Mouse (Mus musculus): Measurements from ENCODE around the gene Mboat7. TPM values are rescaled to one million over a fixed set of nuclear protein-coding genes. Genes with fewer than 3 reads are reported as not detected.
"Not testable (repeated sequence)": the region's sequence is repeated elsewhere in the genome, so short reads cannot be mapped to it uniquely, and the experiment has no call there.

The Mboat7 gene
- polyA plus RNA-seq, 1 experiment from 2014 or later = 37.8 TPM

DNA sequence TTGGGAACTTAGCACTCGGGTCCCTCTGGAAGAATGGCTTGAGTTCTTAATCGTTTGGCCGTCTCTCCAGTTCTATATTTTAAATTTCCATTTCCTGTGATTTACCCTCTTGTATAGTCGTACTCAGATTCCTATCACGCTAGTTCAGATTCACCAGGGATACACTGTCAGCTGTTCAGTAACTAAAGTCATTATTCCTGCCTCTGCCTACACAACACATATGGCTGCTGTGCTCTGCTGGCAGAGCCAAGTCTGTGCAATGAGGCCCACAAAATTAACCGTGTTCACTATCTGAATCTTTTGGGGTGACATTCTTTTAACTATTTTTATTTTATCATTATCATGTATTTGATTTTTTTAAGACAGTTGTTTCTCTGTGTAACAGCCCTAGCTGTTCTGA is 5.1 kb upstream of the Mboat7 start:
- 93% methylated on average over 6 of the region's 6 CpGs for WGBS
- no peak overlapping the region for H3K9ac ChIP-seq (ENCODE audit: low read length)
- no peaks in the 10 kb centered on the region for H3K9me3 ChIP-seq (replicated peaks; ENCODE audit: control insufficient read depth, low read length)
- ATAC-seq (replicated peaks; ENCODE audit: extremely low read depth, insufficient read depth, low FRiP score) = no peak
- no peaks in the 10 kb centered on the region for H3K27me3 ChIP-seq (ENCODE audit: control insufficient read depth, insufficient read depth, low read length)
- no peak overlapping the region for H3K4me3 ChIP-seq (ENCODE audit: low read length)
- peaks cover 44% of the 10 kb centered on the region for H3K36me3 ChIP-seq (ENCODE audit: control insufficient read depth, insufficient read depth)
- H3K27ac ChIP-seq (ENCODE audit: low read length) = no peak overlapping the region
- no peak overlapping the region for H3K4me2 ChIP-seq (ENCODE audit: low read depth, low read length)
- H3K4me1 ChIP-seq (ENCODE audit: control insufficient read depth, insufficient read depth, low read length) = 0 out of 2 replicates have a peak, but pooled peaks cover 5% of the 10 kb centered on the region

DNA sequence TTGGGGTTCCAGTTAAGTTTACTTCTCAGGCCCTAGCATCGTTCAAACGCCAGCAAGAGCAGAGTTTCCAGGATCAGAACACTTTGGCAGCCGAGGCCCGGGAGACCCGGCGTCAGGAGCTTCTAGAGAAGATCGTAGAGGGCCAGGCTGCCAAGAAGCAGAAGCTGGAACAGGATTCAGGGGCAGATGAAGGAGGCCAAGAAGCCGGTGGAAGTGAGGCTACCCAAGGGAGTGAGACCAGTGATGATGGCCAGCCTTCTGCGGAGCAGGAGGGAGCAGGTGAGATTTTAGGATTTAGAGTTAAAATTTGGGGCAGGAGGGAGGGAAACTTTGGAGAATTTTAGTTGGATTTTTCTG is 1.6 kb upstream of the Mboat7 start:
- Histone ChIP-seq H3K4me2 (ENCODE audit: low read depth, low read length) (peak overlapping the region; percentile 70), H3K4me1 (ENCODE audit: control insufficient read depth, insufficient read depth, low read length) (peaks cover 11% of the 10 kb centered on the region), H3K4me3 (ENCODE audit: low read length) (peak overlapping the region; percentile 83), H3K9ac (ENCODE audit: low read length) (peak overlapping the region; percentile 90), H3K36me3 (ENCODE audit: control insufficient read depth, insufficient read depth) (peaks cover 30% of the 10 kb centered on the region), H3K27ac (ENCODE audit: low read length) (peak overlapping the region; percentile 92)
- H3K27me3 ChIP-seq (ENCODE audit: control insufficient read depth, insufficient read depth, low read length); ATAC-seq (replicated peaks; ENCODE audit: extremely low read depth, insufficient read depth, low FRiP score); H3K9me3 ChIP-seq (replicated peaks; ENCODE audit: control insufficient read depth, low read length): not testable (repeated sequence)
- 5% methylated on average over 9 of the region's 9 CpGs for WGBS

DNA sequence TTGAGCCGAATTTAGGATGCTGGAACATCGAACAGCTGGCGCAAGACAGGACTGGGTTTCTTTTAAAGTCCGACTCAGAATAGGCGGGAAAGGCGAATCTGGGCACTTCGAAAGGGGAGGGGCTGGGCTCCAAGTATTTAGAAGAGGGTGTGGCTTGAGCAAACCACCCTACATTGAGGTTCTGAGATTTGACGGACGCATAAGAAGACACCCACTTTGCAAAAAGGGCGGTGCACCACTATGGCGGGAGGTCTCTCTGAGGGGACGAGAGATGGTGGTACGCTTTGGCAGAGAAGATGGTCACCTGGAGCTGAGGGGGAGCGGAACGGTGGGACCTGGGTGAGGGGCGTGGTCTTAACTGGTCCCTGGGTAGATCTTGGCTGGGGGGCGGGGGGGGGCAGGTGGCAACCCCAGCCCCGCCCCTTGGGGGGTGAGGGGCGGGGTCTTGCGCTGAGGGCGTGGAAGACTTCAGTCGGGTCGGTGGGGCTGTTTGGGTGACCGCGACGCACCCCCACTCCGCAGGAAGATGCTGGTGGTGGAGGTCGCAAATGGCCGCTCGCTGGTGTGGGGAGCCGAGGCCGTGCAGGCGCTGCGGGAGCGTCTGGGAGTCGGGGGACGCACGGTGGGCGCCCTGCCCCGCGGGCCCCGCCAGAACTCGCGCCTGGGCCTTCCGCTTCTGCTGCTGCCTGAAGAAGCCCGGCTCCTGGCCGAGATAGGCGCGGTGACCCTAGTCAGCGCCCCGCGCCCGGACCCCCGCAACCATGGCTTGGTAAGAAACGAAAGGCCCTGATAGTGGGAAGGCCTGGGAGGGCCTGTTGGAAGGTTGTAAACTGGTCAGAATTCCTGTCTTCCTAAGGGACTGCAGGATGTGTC is 989 bp upstream of the Mboat7 start:
- no peaks in the 10 kb centered on the region for H3K9me3 ChIP-seq (replicated peaks; ENCODE audit: control insufficient read depth, low read length)
- ATAC-seq (replicated peaks; ENCODE audit: extremely low read depth, insufficient read depth, low FRiP score) = peak; percentile 50
- peaks cover 11% of the 10 kb centered on the region for H3K4me1 ChIP-seq (ENCODE audit: control insufficient read depth, insufficient read depth, low read length)
- peaks cover 29% of the 10 kb centered on the region for H3K36me3 ChIP-seq (ENCODE audit: control insufficient read depth, insufficient read depth)
- peak overlapping the region; percentile 92 for H3K27ac ChIP-seq (ENCODE audit: low read length)
- H3K9ac ChIP-seq (ENCODE audit: low read length) = peak overlapping the region; percentile 90
- H3K27me3 ChIP-seq (ENCODE audit: control insufficient read depth, insufficient read depth, low read length) = no peaks in the 10 kb centered on the region
- peak overlapping the region; percentile 83 for H3K4me3 ChIP-seq (ENCODE audit: low read length)
- peak overlapping the region; percentile 70 for H3K4me2 ChIP-seq (ENCODE audit: low read depth, low read length)
- WGBS = under 1% methylated on average over 53 of the region's 55 CpGs

DNA sequence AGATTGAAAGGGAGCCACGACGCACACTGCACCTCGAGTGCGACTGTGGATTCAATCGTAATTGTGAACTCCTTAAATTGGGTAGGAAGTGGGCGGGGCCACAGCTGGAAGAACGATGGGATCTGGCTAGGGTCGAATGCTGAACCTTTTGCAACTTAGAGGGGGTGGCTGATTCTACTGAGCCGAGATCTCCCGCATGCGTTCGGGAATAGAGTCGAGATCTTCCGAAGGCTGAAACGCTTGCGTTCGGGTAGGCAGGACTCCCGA is 419 bp upstream of the Mboat7 start:
- H3K36me3 ChIP-seq (ENCODE audit: control insufficient read depth, insufficient read depth) = peaks cover 23% of the 10 kb centered on the region
- ATAC-seq (replicated peaks; ENCODE audit: extremely low read depth, insufficient read depth, low FRiP score) = no peak
- H3K4me2 ChIP-seq (ENCODE audit: low read depth, low read length) = peak overlapping the region; percentile 70
- peak overlapping the region; percentile 92 for H3K27ac ChIP-seq (ENCODE audit: low read length)
- no peaks in the 10 kb centered on the region for H3K27me3 ChIP-seq (ENCODE audit: control insufficient read depth, insufficient read depth, low read length)
- peaks cover 11% of the 10 kb centered on the region for H3K4me1 ChIP-seq (ENCODE audit: control insufficient read depth, insufficient read depth, low read length)
- under 1% methylated on average over 18 of the region's 18 CpGs for WGBS
- peak overlapping the region; percentile 90 for H3K9ac ChIP-seq (ENCODE audit: low read length)
- H3K9me3 ChIP-seq (replicated peaks; ENCODE audit: control insufficient read depth, low read length) = no peaks in the 10 kb centered on the region
- peak overlapping the region; percentile 83 for H3K4me3 ChIP-seq (ENCODE audit: low read length)

DNA sequence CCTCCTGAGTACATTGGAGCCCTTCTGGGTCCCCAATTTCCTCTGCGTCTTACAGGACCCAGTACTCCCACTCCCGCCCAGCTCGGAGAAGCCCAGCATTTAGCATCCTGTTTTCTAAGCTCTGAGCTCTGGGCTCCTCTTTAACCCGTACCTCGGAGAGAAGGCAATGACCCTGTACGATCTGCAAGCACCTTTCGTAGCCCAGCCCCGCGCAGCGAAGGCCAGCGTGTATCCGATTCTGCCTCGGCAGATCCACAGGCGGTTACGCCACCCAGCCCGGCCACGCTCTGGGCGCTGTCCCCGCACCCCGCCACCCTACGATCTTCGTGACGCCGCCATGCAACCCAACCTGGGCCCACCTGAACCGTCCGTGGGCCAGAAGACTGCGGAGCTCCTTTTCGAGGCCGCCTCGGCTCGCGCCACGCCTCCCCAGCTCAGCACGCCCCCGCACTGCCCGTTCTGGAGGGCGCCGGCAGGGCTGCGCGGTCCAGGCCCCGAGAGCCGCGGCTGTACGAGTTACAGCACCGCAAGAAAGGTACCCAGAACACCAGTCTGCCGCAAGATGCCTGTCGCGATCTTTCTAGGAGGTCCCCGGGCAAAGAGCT is 839 bp downstream of the Mboat7 start, which contains the start of gene Tsen34:
TSS of gene Tsen34 (plus strand) at position 482 of the 605 bp plus-strand sequence.
- Histone ChIP-seq H3K4me2 (ENCODE audit: low read depth, low read length) (peak within 1 kb of the TSS; percentile 70), H3K27me3 (ENCODE audit: control insufficient read depth, insufficient read depth, low read length) (no peaks in the 10 kb centered on the region), H3K4me1 (ENCODE audit: control insufficient read depth, insufficient read depth, low read length) (peaks cover 11% of the 10 kb centered on the region), H3K36me3 (ENCODE audit: control insufficient read depth, insufficient read depth) (peaks cover 14% of the 10 kb centered on the region), H3K9ac (ENCODE audit: low read length) (peak within 1 kb of the TSS; percentile 90), H3K27ac (ENCODE audit: low read length) (peak within 1 kb of the TSS; percentile 92), H3K4me3 (ENCODE audit: low read length) (peak within 1 kb of the TSS; percentile 83), H3K9me3 (replicated peaks; ENCODE audit: control insufficient read depth, low read length) (no peaks in the 10 kb centered on the region)
- ATAC-seq (replicated peaks; ENCODE audit: extremely low read depth, insufficient read depth, low FRiP score) = no peak
- WGBS = under 1% methylated on average over 49 of the region's 49 CpGs

DNA sequence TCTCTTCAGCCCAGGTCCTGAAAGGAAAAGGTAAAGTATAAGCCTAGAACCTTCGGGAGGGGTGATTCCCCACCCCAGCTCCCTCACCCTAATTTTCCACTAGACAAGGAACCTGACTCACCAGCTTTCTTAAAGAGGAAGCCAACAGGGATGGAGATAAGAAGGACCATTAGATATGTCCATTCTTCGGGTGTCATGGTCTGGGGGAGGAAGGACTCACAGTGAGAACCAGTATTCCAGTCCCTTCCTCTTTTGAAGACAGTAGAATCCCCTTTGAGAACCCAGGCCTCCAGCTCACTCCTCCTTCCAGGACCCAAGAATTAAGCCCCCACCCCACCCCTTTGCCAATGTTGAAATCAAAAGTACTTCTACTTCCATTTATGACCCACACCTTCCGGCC is 1.4 kb downstream of the Mboat7 start:
- Histone ChIP-seq H3K4me2 (ENCODE audit: low read depth, low read length) (peak overlapping the region; percentile 70), H3K9ac (ENCODE audit: low read length) (peak overlapping the region; percentile 90), H3K4me1 (ENCODE audit: control insufficient read depth, insufficient read depth, low read length) (peaks cover 11% of the 10 kb centered on the region), H3K27ac (ENCODE audit: low read length) (no peak overlapping the region; the same call in 1 of the 2 replicates), H3K27me3 (ENCODE audit: control insufficient read depth, insufficient read depth, low read length) (no peaks in the 10 kb centered on the region), H3K9me3 (replicated peaks; ENCODE audit: control insufficient read depth, low read length) (no peaks in the 10 kb centered on the region), H3K4me3 (ENCODE audit: low read length) (peak overlapping the region; percentile 83), H3K36me3 (ENCODE audit: control insufficient read depth, insufficient read depth) (peaks cover 10% of the 10 kb centered on the region)
- WGBS = 26% methylated on average over 3 of the region's 3 CpGs
- ATAC-seq (replicated peaks; ENCODE audit: extremely low read depth, insufficient read depth, low FRiP score) = no peak

DNA sequence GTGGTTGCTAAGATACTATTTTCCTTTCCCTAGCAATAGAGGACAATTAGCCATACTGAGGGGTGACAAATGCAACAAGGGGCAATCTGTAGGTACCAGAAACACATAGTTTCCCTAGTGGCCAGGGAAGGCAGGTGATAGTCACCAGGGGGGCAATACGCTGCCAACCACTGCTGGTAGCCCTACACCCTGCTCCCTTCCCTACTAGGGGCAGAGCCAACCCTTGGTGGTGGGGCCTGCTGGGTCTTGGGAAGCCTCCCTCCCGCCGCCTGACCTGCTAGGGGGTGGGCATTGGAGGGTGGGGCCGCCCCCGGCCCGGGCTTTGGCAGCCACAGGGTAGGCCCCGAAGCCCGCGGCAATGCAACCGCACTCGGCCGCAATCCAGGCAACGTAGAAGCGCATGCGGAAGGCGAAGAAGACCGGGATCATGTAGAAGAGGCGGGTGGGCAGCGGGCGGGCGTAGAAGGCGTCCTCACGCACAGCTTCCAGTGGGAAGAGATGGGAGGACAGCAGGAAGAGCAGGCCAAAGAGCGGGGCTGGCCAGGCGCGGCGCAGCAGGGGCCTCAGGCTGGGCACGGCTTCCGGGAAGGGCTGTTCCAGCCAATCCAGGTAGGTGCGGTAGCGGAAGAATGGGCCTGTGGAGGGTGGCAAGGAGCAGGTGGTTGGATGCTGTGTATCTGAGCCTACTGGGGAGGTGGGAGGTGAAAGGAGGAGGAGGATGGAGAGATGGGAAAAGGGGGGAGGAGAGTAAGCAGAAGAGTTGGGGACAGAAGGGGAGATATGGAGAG is 7.7 kb downstream of the Mboat7 start:
- H3K27me3 ChIP-seq (ENCODE audit: control insufficient read depth, insufficient read depth, low read length) = no peaks in the 10 kb centered on the region
- no peak overlapping the region for H3K4me2 ChIP-seq (ENCODE audit: low read depth, low read length)
- no peak overlapping the region for H3K9ac ChIP-seq (ENCODE audit: low read length)
- no peak overlapping the region for H3K4me3 ChIP-seq (ENCODE audit: low read length)
- H3K9me3 ChIP-seq (replicated peaks; ENCODE audit: control insufficient read depth, low read length) = no peaks in the 10 kb centered on the region
- H3K36me3 ChIP-seq (ENCODE audit: control insufficient read depth, insufficient read depth) = peaks cover 14% of the 10 kb centered on the region
- 83% methylated on average over 31 of the region's 31 CpGs for WGBS
- no peaks in the 10 kb centered on the region for H3K4me1 ChIP-seq (ENCODE audit: control insufficient read depth, insufficient read depth, low read length)
- no peak for ATAC-seq (replicated peaks; ENCODE audit: extremely low read depth, insufficient read depth, low FRiP score)
- H3K27ac ChIP-seq (ENCODE audit: low read length) = no peak overlapping the region

DNA sequence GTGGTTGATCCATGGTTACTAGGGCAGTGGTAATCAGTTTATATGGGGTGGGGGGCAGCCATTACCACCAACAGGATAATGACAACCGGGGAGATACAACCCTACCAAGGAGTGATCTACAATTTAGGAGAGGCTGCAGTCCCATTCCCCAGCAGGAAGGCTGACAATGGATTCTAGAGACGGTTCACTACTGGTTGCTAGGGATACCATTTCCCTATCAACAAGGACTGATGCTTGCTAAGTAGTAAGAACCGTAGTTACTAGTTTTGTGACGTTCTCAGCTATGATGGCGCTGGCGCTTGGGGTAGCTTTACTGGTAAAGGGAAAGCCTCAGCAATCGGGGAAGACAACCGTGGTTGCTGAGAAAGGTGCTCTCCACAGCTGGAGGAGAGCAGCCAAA is 8.6 kb downstream of the Mboat7 start:
- Histone ChIP-seq H3K4me2 (ENCODE audit: low read depth, low read length) (no peak overlapping the region), H3K4me3 (ENCODE audit: low read length) (no peak overlapping the region), H3K36me3 (ENCODE audit: control insufficient read depth, insufficient read depth) (peaks cover 16% of the 10 kb centered on the region), H3K9me3 (replicated peaks; ENCODE audit: control insufficient read depth, low read length) (no peaks in the 10 kb centered on the region), H3K9ac (ENCODE audit: low read length) (no peak overlapping the region), H3K27ac (ENCODE audit: low read length) (no peak overlapping the region), H3K4me1 (ENCODE audit: control insufficient read depth, insufficient read depth, low read length) (no peaks in the 10 kb centered on the region), H3K27me3 (ENCODE audit: control insufficient read depth, insufficient read depth, low read length) (no peaks in the 10 kb centered on the region)
- whole genome bisulfite sequencing = 87% methylated on average over 8 of the region's 8 CpGs
- no peak for ATAC-seq (replicated peaks; ENCODE audit: extremely low read depth, insufficient read depth, low FRiP score)

All from heart, embryonic 16.5 days (tissue).